Mouse (Mus musculus): Measurements from ENCODE around the gene Rgs6.

- TF ChIP-seq POLR2A (IDR thresholded peaks at IDR 0.05; ENCODE audit: low read depth, low read length), result no peak
- no peak for TF ChIP-seq CTCF (IDR thresholded peaks at IDR 0.05; ENCODE audit: extremely low read depth, insufficient read length, insufficient replicate concordance, low read depth, low read length)
These were observed 592.5 kb downstream of the Rgs6 start for GRCm38 (mm10) chr12:83180561-83180960.

Measured in small intestine, adult 2 months (tissue).